Mouse (Mus musculus): ENCODE data around the gene Igsf3.
"Not testable (repeated sequence)": the region's sequence is repeated elsewhere in the genome, so short reads cannot be mapped to it uniquely, and the experiment has no call there.

Igsf3 gene

GRCm38 (mm10) chr3:101404620-101405415 is 27.9 kb downstream of the Igsf3 start:
- DNase-seq (ENCODE audit: low read depth, low spot score), result no peak

GRCm38 (mm10) chr3:101405495-101405894 is 28.6 kb downstream of the Igsf3 start:
- DNase-seq (ENCODE audit: low read depth, low spot score), result no peak

- DNase-seq (ENCODE audit: low read depth, low spot score), result no peak
These were observed 29.2 kb downstream of the Igsf3 start for GRCm38 (mm10) chr3:101406097-101406496.

GRCm38 (mm10) chr3:101407568-101407967 is 30.7 kb downstream of the Igsf3 start:
- DNase-seq (ENCODE audit: low read depth, low spot score), result no peak

GRCm38 (mm10) chr3:101408953-101409750 is 32.3 kb downstream of the Igsf3 start:
- DNase-seq (ENCODE audit: low read depth, low spot score), result no peak

- DNase-seq (ENCODE audit: low read depth, low spot score), result no peak
These were observed 33.3 kb downstream of the Igsf3 start for GRCm38 (mm10) chr3:101410202-101410601.

GRCm38 (mm10) chr3:101410745-101411144 is 33.9 kb downstream of the Igsf3 start:
- DNase-seq (ENCODE audit: low read depth, low spot score), result no peak

GRCm38 (mm10) chr3:101411626-101412025 is 34.7 kb downstream of the Igsf3 start:
- no peak for DNase-seq (ENCODE audit: low read depth, low spot score)

- no peak for DNase-seq (ENCODE audit: low read depth, low spot score)
These were observed 35.2 kb downstream of the Igsf3 start for GRCm38 (mm10) chr3:101412115-101412514.

- not testable (repeated sequence) for DNase-seq (ENCODE audit: low read depth, low spot score)
These were observed 36.1 kb downstream of the Igsf3 start for GRCm38 (mm10) chr3:101413013-101413412.

- no peak for DNase-seq (ENCODE audit: low read depth, low spot score)
These were observed 42.1 kb downstream of the Igsf3 start for GRCm38 (mm10) chr3:101418740-101419652.

- no peak for DNase-seq (ENCODE audit: low read depth, low spot score)
These were observed 42.7 kb downstream of the Igsf3 start for GRCm38 (mm10) chr3:101419653-101419994.

GRCm38 (mm10) chr3:101423188-101423587 is 46.3 kb downstream of the Igsf3 start:
- DNase-seq (ENCODE audit: low read depth, low spot score), result no peak

- no peak for DNase-seq (ENCODE audit: low read depth, low spot score)
These were observed 47.5 kb downstream of the Igsf3 start for GRCm38 (mm10) chr3:101424295-101424885.

GRCm38 (mm10) chr3:101429982-101430754 is 53.3 kb downstream of the Igsf3 start:
- no peak for DNase-seq (ENCODE audit: low read depth, low spot score)

GRCm38 (mm10) chr3:101430755-101431115 is 53.9 kb downstream of the Igsf3 start:
- DNase-seq (ENCODE audit: low read depth, low spot score), result no peak

- no peak for DNase-seq (ENCODE audit: low read depth, low spot score)
These were observed 58.8 kb downstream of the Igsf3 start for GRCm38 (mm10) chr3:101435672-101436071.

- no peak for DNase-seq (ENCODE audit: low read depth, low spot score)
These were observed 59.6 kb downstream of the Igsf3 start for GRCm38 (mm10) chr3:101436469-101436868.

GRCm38 (mm10) chr3:101437021-101437563 is 60.2 kb downstream of the Igsf3 start:
- no peak for DNase-seq (ENCODE audit: low read depth, low spot score)

- DNase-seq (ENCODE audit: low read depth, low spot score), result no peak
These were observed 66.5 kb downstream of the Igsf3 start for GRCm38 (mm10) chr3:101443265-101443881.

All from retina, adult 2 months (tissue).